Mouse (Mus musculus): ENCODE measurements around the gene Sp110. TPM values are rescaled to one million over a fixed set of nuclear protein-coding genes. Genes with fewer than 3 reads are reported as not detected.
"Not testable (repeated sequence)": the region's sequence is repeated elsewhere in the genome, so short reads cannot be mapped to it uniquely, and the experiment has no call there.

The Sp110 gene
- polyA plus RNA-seq (2014; fragmentation: Nextera tagmentation; extraction: Ambion mirVana): 0.60 and 0.77 TPM in 2 replicates

- not testable (repeated sequence) for H3K4me3 ChIP-seq (ENCODE audit: low read depth, low read length); H3K4me2 ChIP-seq (ENCODE audit: low read depth, low read length); H3K27me3 ChIP-seq (ENCODE audit: control insufficient read depth, insufficient read depth, low read length); H3K9ac ChIP-seq (replicated peaks; ENCODE audit: low read length); H3K36me3 ChIP-seq (replicated peaks; ENCODE audit: control insufficient read depth, insufficient read depth, low read depth, low read length); ATAC-seq (replicated peaks; ENCODE audit: insufficient number of reproducible peaks, low FRiP score, low TSS enrichment, low read depth); DNase-seq (ENCODE audit: low spot score); H3K27ac ChIP-seq (replicated peaks; ENCODE audit: low read depth, low read length); H3K4me1 ChIP-seq (ENCODE audit: control insufficient read depth, insufficient read depth, low read length); H3K9me3 ChIP-seq (replicated peaks; ENCODE audit: control insufficient read depth, low read length)
- WGBS: 73% methylated on average over 15 of the region's 17 CpGs
Measured at GRCm38 (mm10) chr1:85598271-85599012, at the start of gene Sp110. Sp110 (minus strand) TSS chr1:85598817.

DNA sequence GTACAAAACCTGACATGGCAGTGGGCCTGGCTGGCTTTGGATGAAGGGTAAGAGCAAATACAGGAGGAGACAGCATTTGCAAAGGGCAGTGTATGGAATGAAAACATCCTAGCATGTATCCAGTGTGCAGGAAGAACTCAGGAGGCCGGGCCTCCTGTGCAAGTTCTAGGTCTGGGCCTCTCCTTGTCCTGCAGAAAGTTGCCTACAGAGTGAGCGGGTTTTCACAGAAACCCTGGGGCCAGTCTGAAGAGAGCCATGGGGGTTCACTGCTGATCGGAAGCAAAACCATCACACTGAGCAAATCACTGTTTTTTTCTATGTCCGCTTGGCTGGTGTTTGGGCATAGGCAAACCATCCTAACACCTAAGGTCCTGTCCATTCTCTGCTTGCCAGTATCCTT lies 39.5 kb upstream of the Sp110 start:
- H3K4me2 ChIP-seq (ENCODE audit: low read depth, low read length); H3K9ac ChIP-seq (replicated peaks; ENCODE audit: low read length); H3K36me3 ChIP-seq (replicated peaks; ENCODE audit: control insufficient read depth, insufficient read depth, low read depth, low read length); ATAC-seq (replicated peaks; ENCODE audit: insufficient number of reproducible peaks, low FRiP score, low TSS enrichment, low read depth); H3K4me3 ChIP-seq (ENCODE audit: low read depth, low read length); H3K27me3 ChIP-seq (ENCODE audit: control insufficient read depth, insufficient read depth, low read length); H3K4me1 ChIP-seq (ENCODE audit: control insufficient read depth, insufficient read depth, low read length); H3K27ac ChIP-seq (replicated peaks; ENCODE audit: low read depth, low read length); DNase-seq (ENCODE audit: low spot score); H3K9me3 ChIP-seq (replicated peaks; ENCODE audit: control insufficient read depth, low read length): not testable (repeated sequence)
- 84% methylated on average over 4 of the region's 4 CpGs for WGBS

- not testable (repeated sequence) for ATAC-seq (replicated peaks; ENCODE audit: insufficient number of reproducible peaks, low FRiP score, low TSS enrichment, low read depth); DNase-seq (ENCODE audit: low spot score); H3K4me2 ChIP-seq (ENCODE audit: low read depth, low read length); H3K4me1 ChIP-seq (ENCODE audit: control insufficient read depth, insufficient read depth, low read length); H3K9me3 ChIP-seq (replicated peaks; ENCODE audit: control insufficient read depth, low read length); H3K9ac ChIP-seq (replicated peaks; ENCODE audit: low read length); H3K27me3 ChIP-seq (ENCODE audit: control insufficient read depth, insufficient read depth, low read length); H3K27ac ChIP-seq (replicated peaks; ENCODE audit: low read depth, low read length); H3K36me3 ChIP-seq (replicated peaks; ENCODE audit: control insufficient read depth, insufficient read depth, low read depth, low read length); H3K4me3 ChIP-seq (ENCODE audit: low read depth, low read length)
- WGBS: 64% methylated on average over 3 of the region's 3 CpGs
Measured at GRCm38 (mm10) chr1:85636936-85637335, 38.3 kb upstream of the Sp110 start.

DNA sequence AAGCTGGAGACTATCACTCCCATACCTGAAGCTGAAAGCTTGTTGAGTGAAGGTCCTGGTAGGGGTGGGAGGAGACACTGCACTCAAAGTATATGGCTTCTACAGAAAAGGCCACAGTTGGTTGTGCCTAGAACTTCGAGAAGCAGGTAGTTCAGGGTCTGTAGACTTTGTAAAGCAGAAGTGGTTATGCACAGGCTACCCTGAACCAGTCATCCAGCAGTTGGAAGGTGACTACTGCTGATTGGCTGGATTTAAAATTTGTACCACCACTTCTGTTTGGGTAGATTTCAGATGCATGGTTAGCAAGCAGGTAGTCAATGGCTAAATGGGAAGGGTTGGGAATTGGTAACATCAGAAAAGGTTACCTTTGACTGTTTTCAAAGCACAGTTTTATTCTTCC lies 20.1 kb upstream of the Sp110 start:
- 54% methylated on average over 1 of the region's 1 CpGs for WGBS
- H3K27me3 ChIP-seq (ENCODE audit: control insufficient read depth, insufficient read depth, low read length); ATAC-seq (replicated peaks; ENCODE audit: insufficient number of reproducible peaks, low FRiP score, low TSS enrichment, low read depth); H3K27ac ChIP-seq (replicated peaks; ENCODE audit: low read depth, low read length); H3K4me2 ChIP-seq (ENCODE audit: low read depth, low read length); H3K4me1 ChIP-seq (ENCODE audit: control insufficient read depth, insufficient read depth, low read length); H3K4me3 ChIP-seq (ENCODE audit: low read depth, low read length); H3K9ac ChIP-seq (replicated peaks; ENCODE audit: low read length); DNase-seq (ENCODE audit: low spot score); H3K36me3 ChIP-seq (replicated peaks; ENCODE audit: control insufficient read depth, insufficient read depth, low read depth, low read length); H3K9me3 ChIP-seq (replicated peaks; ENCODE audit: control insufficient read depth, low read length): not testable (repeated sequence)

- not testable (repeated sequence) for H3K36me3 ChIP-seq (replicated peaks; ENCODE audit: control insufficient read depth, insufficient read depth, low read depth, low read length); ATAC-seq (replicated peaks; ENCODE audit: insufficient number of reproducible peaks, low FRiP score, low TSS enrichment, low read depth); H3K27me3 ChIP-seq (ENCODE audit: control insufficient read depth, insufficient read depth, low read length); H3K4me1 ChIP-seq (ENCODE audit: control insufficient read depth, insufficient read depth, low read length); H3K9me3 ChIP-seq (replicated peaks; ENCODE audit: control insufficient read depth, low read length); H3K9ac ChIP-seq (replicated peaks; ENCODE audit: low read length); DNase-seq (ENCODE audit: low spot score); H3K4me2 ChIP-seq (ENCODE audit: low read depth, low read length); H3K27ac ChIP-seq (replicated peaks; ENCODE audit: low read depth, low read length); H3K4me3 ChIP-seq (ENCODE audit: low read depth, low read length)
- WGBS: 64% methylated on average over 4 of the region's 5 CpGs
Measured at GRCm38 (mm10) chr1:85617161-85617560, 18.5 kb upstream of the Sp110 start.

- not testable (repeated sequence) for H3K9ac ChIP-seq (replicated peaks; ENCODE audit: low read length); H3K36me3 ChIP-seq (replicated peaks; ENCODE audit: control insufficient read depth, insufficient read depth, low read depth, low read length); H3K27ac ChIP-seq (replicated peaks; ENCODE audit: low read depth, low read length); H3K9me3 ChIP-seq (replicated peaks; ENCODE audit: control insufficient read depth, low read length); H3K27me3 ChIP-seq (ENCODE audit: control insufficient read depth, insufficient read depth, low read length); H3K4me1 ChIP-seq (ENCODE audit: control insufficient read depth, insufficient read depth, low read length); DNase-seq (ENCODE audit: low spot score); ATAC-seq (replicated peaks; ENCODE audit: insufficient number of reproducible peaks, low FRiP score, low TSS enrichment, low read depth); H3K4me2 ChIP-seq (ENCODE audit: low read depth, low read length); H3K4me3 ChIP-seq (ENCODE audit: low read depth, low read length)
- WGBS: 66% methylated on average over 3 of the region's 3 CpGs
Measured at GRCm38 (mm10) chr1:85615819-85616218, 17.2 kb upstream of the Sp110 start.

DNA sequence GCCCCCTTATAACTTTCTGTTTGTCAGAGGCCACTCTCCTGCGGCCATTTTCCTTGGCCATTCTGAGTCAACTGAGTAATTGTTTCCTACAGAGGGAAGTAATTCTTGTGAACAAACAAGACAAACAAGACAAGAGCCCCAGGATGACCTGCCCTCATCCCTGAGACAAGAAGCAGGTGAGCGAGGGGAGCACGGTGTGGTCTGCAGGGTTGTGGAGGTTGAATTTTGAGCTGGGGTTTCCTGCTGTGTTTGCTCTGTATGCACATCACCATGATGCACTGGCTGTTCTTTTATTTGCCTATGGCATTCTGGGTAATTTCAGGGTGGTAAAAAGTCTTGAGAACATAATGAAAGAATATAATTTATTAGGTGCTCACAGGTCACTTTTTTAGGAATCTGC lies 16.5 kb upstream of the Sp110 start:
- H3K4me3 ChIP-seq (ENCODE audit: low read depth, low read length); H3K27me3 ChIP-seq (ENCODE audit: control insufficient read depth, insufficient read depth, low read length): not testable (repeated sequence)

GRCm38 (mm10) chr1:85610581-85610980 lies 12.0 kb upstream of the Sp110 start:
- H3K27me3 ChIP-seq (ENCODE audit: control insufficient read depth, insufficient read depth, low read length); ATAC-seq (replicated peaks; ENCODE audit: insufficient number of reproducible peaks, low FRiP score, low TSS enrichment, low read depth); H3K9me3 ChIP-seq (replicated peaks; ENCODE audit: control insufficient read depth, low read length); H3K27ac ChIP-seq (replicated peaks; ENCODE audit: low read depth, low read length); H3K9ac ChIP-seq (replicated peaks; ENCODE audit: low read length); H3K4me2 ChIP-seq (ENCODE audit: low read depth, low read length); H3K36me3 ChIP-seq (replicated peaks; ENCODE audit: control insufficient read depth, insufficient read depth, low read depth, low read length); H3K4me3 ChIP-seq (ENCODE audit: low read depth, low read length); DNase-seq (ENCODE audit: low spot score); H3K4me1 ChIP-seq (ENCODE audit: control insufficient read depth, insufficient read depth, low read length): not testable (repeated sequence)
- no CpG with 5 or more reads among the region's 4 CpGs for WGBS

More for the DNA sequence above, 16.5 kb upstream of the Sp110 start:
- ATAC-seq (replicated peaks; ENCODE audit: insufficient number of reproducible peaks, low FRiP score, low TSS enrichment, low read depth); H3K4me1 ChIP-seq (ENCODE audit: control insufficient read depth, insufficient read depth, low read length); H3K9ac ChIP-seq (replicated peaks; ENCODE audit: low read length); H3K4me2 ChIP-seq (ENCODE audit: low read depth, low read length); DNase-seq (ENCODE audit: low spot score); H3K36me3 ChIP-seq (replicated peaks; ENCODE audit: control insufficient read depth, insufficient read depth, low read depth, low read length); H3K27ac ChIP-seq (replicated peaks; ENCODE audit: low read depth, low read length); H3K9me3 ChIP-seq (replicated peaks; ENCODE audit: control insufficient read depth, low read length): not testable (repeated sequence)
- 93% methylated on average over 3 of the region's 3 CpGs for WGBS
